Mouse (Mus musculus) gastrocnemius, postnatal 14 days (tissue): ENCODE results near the gene D430041D05Rik. TPM values are rescaled to one million over a fixed set of nuclear protein-coding genes. Genes with fewer than 3 reads are reported as not detected.

ENCODE experiments used
- DNase-seq: peaks from one replicate; pipeline ENCODE4 v3.0.0; 2021; ENCODE audit warnings: mixed read lengths
- intact Hi-C: fragments of 180-260 bp; cut with DNase I; formaldehyde crosslinking; loops from one replicate; pipeline ENCODE4 v1.15.1; 2025; ENCODE audit warnings: low total_unique reads
- total RNA-seq, 2 experiments: library from RNA; stranded (reverse); gene quantifications; 2 replicates each; pipeline ENCODE4 v1.2.3; 2021

D430041D05Rik gene
- total RNA-seq, 2 experiments from 2014 or later, result 1.0 to 1.5 TPM

GRCm38 (mm10) chr2:104176166-104176978 lies 234.4 kb downstream of the D430041D05Rik start:
- intact Hi-C loops, result no loop called here
- DNase-seq, result no peak

GRCm38 (mm10) chr2:104175476-104176165 lies 235.2 kb downstream of the D430041D05Rik start:
- DNase-seq, result no peak
- intact Hi-C loops, result no loop called here

GRCm38 (mm10) chr2:104173431-104173830 lies 237.4 kb downstream of the D430041D05Rik start:
- no peak for DNase-seq
- intact Hi-C loops, result no loop called here

GRCm38 (mm10) chr2:104172695-104173348 lies 238.0 kb downstream of the D430041D05Rik start:
- DNase-seq, result no peak
- intact Hi-C loops, result no loop called here

- no peak for DNase-seq
- intact Hi-C loops, result no loop called here
Observed at GRCm38 (mm10) chr2:104168186-104168896, 242.5 kb downstream of the D430041D05Rik start.

GRCm38 (mm10) chr2:104167765-104168164 lies 243.0 kb downstream of the D430041D05Rik start:
- DNase-seq, result no peak
- intact Hi-C loops, result no loop called here

- intact Hi-C loops, result no loop called here
- DNase-seq, result no peak
Observed at GRCm38 (mm10) chr2:104165631-104166030, 245.2 kb downstream of the D430041D05Rik start.

GRCm38 (mm10) chr2:104163978-104164487 lies 246.8 kb downstream of the D430041D05Rik start:
- intact Hi-C loops, result no loop called here
- no peak for DNase-seq

GRCm38 (mm10) chr2:104163418-104163817 lies 247.4 kb downstream of the D430041D05Rik start:
- no peak for DNase-seq
- intact Hi-C loops, result no loop called here

GRCm38 (mm10) chr2:104157831-104158230 lies 253.0 kb downstream of the D430041D05Rik start:
- intact Hi-C loops, result no loop called here
- DNase-seq, result no peak

GRCm38 (mm10) chr2:104153876-104154275 lies 256.9 kb downstream of the D430041D05Rik start:
- intact Hi-C loops, result no loop called here
- DNase-seq, result no peak

- no peak for DNase-seq
- intact Hi-C loops, result no loop called here
Observed at GRCm38 (mm10) chr2:104153345-104153744, 257.5 kb downstream of the D430041D05Rik start.

- intact Hi-C loops, result no loop called here
- DNase-seq, result peak; percentile 41
Observed at GRCm38 (mm10) chr2:104150608-104151397, 260.0 kb downstream of the D430041D05Rik start.

- DNase-seq, result no peak
- intact Hi-C loops, result no loop called here
Observed at GRCm38 (mm10) chr2:104147910-104148561, 262.8 kb downstream of the D430041D05Rik start.

GRCm38 (mm10) chr2:104145983-104146382 lies 264.8 kb downstream of the D430041D05Rik start:
- intact Hi-C loops, result no loop called here
- no peak for DNase-seq

GRCm38 (mm10) chr2:104144004-104144403 lies 266.8 kb downstream of the D430041D05Rik start:
- DNase-seq, result no peak
- intact Hi-C loops, result no loop called here

- DNase-seq, result no peak
- intact Hi-C loops, result no loop called here
Observed at GRCm38 (mm10) chr2:104142140-104142539, 268.7 kb downstream of the D430041D05Rik start.

GRCm38 (mm10) chr2:104135920-104136319 lies 274.9 kb downstream of the D430041D05Rik start:
- intact Hi-C loops, result loop anchor here (2.0 to 10.0 kb wide), 3 partner anchors 101 to 449 kb away; no protein-coding TSS in a partner anchor
- no peak for DNase-seq
